Mouse (Mus musculus): ENCODE measurements at regions not wholly inside any gene's neighbourhood (a gene's known extent, or its start where the extent isn't known, plus 50 kb on each side); places are given as distances from the start of the nearest gene placed in this dataset.

DNA sequence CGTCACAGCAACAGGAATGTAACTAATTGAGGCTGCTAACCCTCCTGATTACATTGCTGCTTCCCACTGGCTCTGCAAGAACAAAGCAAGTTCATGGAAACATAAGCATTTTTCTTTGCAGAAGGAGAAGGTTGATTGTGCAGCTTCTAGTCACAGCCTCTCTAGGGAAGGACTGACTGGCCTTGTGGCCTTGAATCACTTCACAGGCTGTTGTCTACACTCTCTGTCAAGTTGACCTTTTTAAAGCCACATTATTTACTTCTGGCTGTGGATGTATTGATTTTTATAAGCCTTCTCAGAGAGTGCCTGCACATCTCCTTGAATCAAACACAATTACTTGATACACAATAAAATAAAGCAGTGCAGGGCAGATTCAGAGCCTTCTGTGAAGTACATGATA lies 251.8 kb upstream of the Myo3a start:
- no peaks in the 10 kb centered on the region for H3K9me3 ChIP-seq (ENCODE audit: control insufficient read depth, low read length)
- WGBS, result 38% methylated on average over 1 of the region's 1 CpGs
- H3K27ac ChIP-seq (ENCODE audit: low read length), result no peak overlapping the region
- H3K4me3 ChIP-seq (ENCODE audit: low read length), result no peak overlapping the region
- no peak for ATAC-seq
- no peaks in the 10 kb centered on the region for H3K4me1 ChIP-seq (ENCODE audit: control insufficient read depth, insufficient read depth, low read length)
- no peak overlapping the region for H3K4me2 ChIP-seq (ENCODE audit: low read depth, low read length)
- no peaks in the 10 kb centered on the region for H3K27me3 ChIP-seq (replicated peaks; ENCODE audit: control insufficient read depth, insufficient read depth, low read length)
- H3K36me3 ChIP-seq (ENCODE audit: control insufficient read depth, insufficient read depth, low read length), result no peaks in the 10 kb centered on the region
- no peak overlapping the region for H3K9ac ChIP-seq (ENCODE audit: low read depth, low read length)

DNA sequence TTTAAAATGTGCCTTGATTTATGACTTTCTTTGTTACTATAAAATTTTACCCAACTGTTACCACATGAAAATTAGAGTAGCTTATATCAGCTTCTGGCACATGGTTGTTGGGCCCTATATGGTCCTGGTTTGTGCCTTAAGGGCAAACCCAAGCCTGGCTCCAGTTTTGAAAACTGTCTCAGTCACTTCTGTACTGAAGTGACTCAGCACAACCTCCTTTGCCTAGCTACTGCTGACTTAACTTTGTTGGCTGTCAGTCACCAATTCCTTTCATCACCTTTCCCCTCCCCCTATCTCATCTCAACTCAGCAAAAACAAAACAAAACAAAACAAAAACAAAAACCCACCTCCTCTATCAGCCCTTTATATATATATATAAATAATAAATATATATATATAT lies 251.0 kb upstream of the Myo3a start:
- no peak overlapping the region for H3K27ac ChIP-seq (ENCODE audit: low read length)
- H3K36me3 ChIP-seq (ENCODE audit: control insufficient read depth, insufficient read depth, low read length), result no peaks in the 10 kb centered on the region
- no peak overlapping the region for H3K4me2 ChIP-seq (ENCODE audit: low read depth, low read length)
- H3K9ac ChIP-seq (ENCODE audit: low read depth, low read length), result no peak overlapping the region
- no peaks in the 10 kb centered on the region for H3K27me3 ChIP-seq (replicated peaks; ENCODE audit: control insufficient read depth, insufficient read depth, low read length)
- ATAC-seq, result no peak
- H3K4me3 ChIP-seq (ENCODE audit: low read length), result no peak overlapping the region
- no peaks in the 10 kb centered on the region for H3K9me3 ChIP-seq (ENCODE audit: control insufficient read depth, low read length)
- no peaks in the 10 kb centered on the region for H3K4me1 ChIP-seq (ENCODE audit: control insufficient read depth, insufficient read depth, low read length)

- H3K9ac ChIP-seq (ENCODE audit: low read depth, low read length), result no peak overlapping the region
- H3K4me1 ChIP-seq (ENCODE audit: control insufficient read depth, insufficient read depth, low read length), result no peaks in the 10 kb centered on the region
- H3K27ac ChIP-seq (ENCODE audit: low read length), result no peak overlapping the region
- 76% methylated on average over 2 of the region's 2 CpGs for WGBS
- H3K4me2 ChIP-seq (ENCODE audit: low read depth, low read length), result no peak overlapping the region
- H3K36me3 ChIP-seq (ENCODE audit: control insufficient read depth, insufficient read depth, low read length), result no peaks in the 10 kb centered on the region
- H3K9me3 ChIP-seq (ENCODE audit: control insufficient read depth, low read length), result no peaks in the 10 kb centered on the region
- ATAC-seq, result no peak
- no peaks in the 10 kb centered on the region for H3K27me3 ChIP-seq (replicated peaks; ENCODE audit: control insufficient read depth, insufficient read depth, low read length)
- H3K4me3 ChIP-seq (ENCODE audit: low read length), result no peak overlapping the region
These were observed 250.5 kb upstream of the Myo3a start for GRCm38 (mm10) chr2:21976831-21977230.

GRCm38 (mm10) chr2:21980177-21980576 lies 247.1 kb upstream of the Myo3a start:
- 67% methylated on average over 9 of the region's 9 CpGs for WGBS
- no peak overlapping the region for H3K27ac ChIP-seq (ENCODE audit: low read length)
- no peaks in the 10 kb centered on the region for H3K27me3 ChIP-seq (replicated peaks; ENCODE audit: control insufficient read depth, insufficient read depth, low read length)
- H3K4me1 ChIP-seq (ENCODE audit: control insufficient read depth, insufficient read depth, low read length), result no peaks in the 10 kb centered on the region
- H3K4me3 ChIP-seq (ENCODE audit: low read length), result no peak overlapping the region
- no peak for ATAC-seq
- no peak overlapping the region for H3K4me2 ChIP-seq (ENCODE audit: low read depth, low read length)
- no peaks in the 10 kb centered on the region for H3K9me3 ChIP-seq (ENCODE audit: control insufficient read depth, low read length)
- no peak overlapping the region for H3K9ac ChIP-seq (ENCODE audit: low read depth, low read length)
- H3K36me3 ChIP-seq (ENCODE audit: control insufficient read depth, insufficient read depth, low read length), result no peaks in the 10 kb centered on the region

DNA sequence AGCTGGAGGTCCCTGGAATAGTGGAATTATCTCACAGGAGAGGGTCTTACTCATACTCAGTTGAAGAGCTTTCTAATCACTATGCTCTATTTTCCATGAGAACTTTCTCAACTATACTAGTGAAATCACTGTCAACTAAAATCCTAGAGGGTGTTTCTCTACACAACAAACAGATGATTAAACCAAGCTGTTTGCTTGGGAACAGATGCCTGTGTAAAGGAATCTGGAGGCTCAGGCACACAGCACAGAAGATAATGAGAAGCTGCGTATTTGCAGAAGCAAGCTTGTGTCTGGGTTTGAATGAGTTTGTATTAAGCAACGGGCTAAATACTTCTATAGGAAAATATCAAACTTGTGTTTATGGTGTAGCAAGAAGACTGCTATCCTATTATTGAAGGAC lies 202.9 kb upstream of the Myo3a start:
- no peak overlapping the region for H3K4me2 ChIP-seq (ENCODE audit: low read depth, low read length)
- no peak for ATAC-seq
- no peak overlapping the region for H3K4me3 ChIP-seq (ENCODE audit: low read length)
- 64% methylated on average over 2 of the region's 2 CpGs for WGBS
- no peaks in the 10 kb centered on the region for H3K9me3 ChIP-seq (ENCODE audit: control insufficient read depth, low read length)
- H3K9ac ChIP-seq (ENCODE audit: low read depth, low read length), result no peak overlapping the region
- no peaks in the 10 kb centered on the region for H3K4me1 ChIP-seq (ENCODE audit: control insufficient read depth, insufficient read depth, low read length)
- no peaks in the 10 kb centered on the region for H3K27me3 ChIP-seq (replicated peaks; ENCODE audit: control insufficient read depth, insufficient read depth, low read length)
- H3K36me3 ChIP-seq (ENCODE audit: control insufficient read depth, insufficient read depth, low read length), result no peaks in the 10 kb centered on the region
- no peak overlapping the region for H3K27ac ChIP-seq (ENCODE audit: low read length)

GRCm38 (mm10) chr2:22026794-22027193 lies 200.5 kb upstream of the Myo3a start:
- no peaks in the 10 kb centered on the region for H3K27me3 ChIP-seq (replicated peaks; ENCODE audit: control insufficient read depth, insufficient read depth, low read length)
- H3K36me3 ChIP-seq (ENCODE audit: control insufficient read depth, insufficient read depth, low read length), result no peaks in the 10 kb centered on the region
- WGBS, result 87% methylated on average over 1 of the region's 1 CpGs
- H3K27ac ChIP-seq (ENCODE audit: low read length), result no peak overlapping the region
- no peak overlapping the region for H3K4me2 ChIP-seq (ENCODE audit: low read depth, low read length)
- H3K9me3 ChIP-seq (ENCODE audit: control insufficient read depth, low read length), result no peaks in the 10 kb centered on the region
- H3K9ac ChIP-seq (ENCODE audit: low read depth, low read length), result no peak overlapping the region
- H3K4me3 ChIP-seq (ENCODE audit: low read length), result no peak overlapping the region
- no peaks in the 10 kb centered on the region for H3K4me1 ChIP-seq (ENCODE audit: control insufficient read depth, insufficient read depth, low read length)
- ATAC-seq, result no peak

- Histone ChIP-seq H3K36me3 (ENCODE audit: control insufficient read depth, insufficient read depth, low read length) (no peaks in the 10 kb centered on the region), H3K9ac (ENCODE audit: low read depth, low read length) (no peak overlapping the region), H3K9me3 (ENCODE audit: control insufficient read depth, low read length) (no peaks in the 10 kb centered on the region), H3K4me3 (ENCODE audit: low read length) (no peak overlapping the region), H3K4me2 (ENCODE audit: low read depth, low read length) (no peak overlapping the region), H3K27me3 (replicated peaks; ENCODE audit: control insufficient read depth, insufficient read depth, low read length) (no peaks in the 10 kb centered on the region), H3K4me1 (ENCODE audit: control insufficient read depth, insufficient read depth, low read length) (no peaks in the 10 kb centered on the region), H3K27ac (ENCODE audit: low read length) (no peak overlapping the region)
- ATAC-seq, result no peak
- WGBS, result 70% methylated on average over 1 of the region's 1 CpGs
These were observed 198.7 kb upstream of the Myo3a start for GRCm38 (mm10) chr2:22028569-22028968.

GRCm38 (mm10) chr2:22029022-22029803 lies 198.1 kb upstream of the Myo3a start:
- H3K36me3 ChIP-seq (ENCODE audit: control insufficient read depth, insufficient read depth, low read length), result no peaks in the 10 kb centered on the region
- 58% methylated on average over 8 of the region's 8 CpGs for WGBS
- no peak for ATAC-seq
- H3K4me2 ChIP-seq (ENCODE audit: low read depth, low read length), result no peak overlapping the region
- no peak overlapping the region for H3K9ac ChIP-seq (ENCODE audit: low read depth, low read length)
- no peaks in the 10 kb centered on the region for H3K27me3 ChIP-seq (replicated peaks; ENCODE audit: control insufficient read depth, insufficient read depth, low read length)
- H3K9me3 ChIP-seq (ENCODE audit: control insufficient read depth, low read length), result no peaks in the 10 kb centered on the region
- no peaks in the 10 kb centered on the region for H3K4me1 ChIP-seq (ENCODE audit: control insufficient read depth, insufficient read depth, low read length)
- no peak overlapping the region for H3K4me3 ChIP-seq (ENCODE audit: low read length)
- no peak overlapping the region for H3K27ac ChIP-seq (ENCODE audit: low read length)

DNA sequence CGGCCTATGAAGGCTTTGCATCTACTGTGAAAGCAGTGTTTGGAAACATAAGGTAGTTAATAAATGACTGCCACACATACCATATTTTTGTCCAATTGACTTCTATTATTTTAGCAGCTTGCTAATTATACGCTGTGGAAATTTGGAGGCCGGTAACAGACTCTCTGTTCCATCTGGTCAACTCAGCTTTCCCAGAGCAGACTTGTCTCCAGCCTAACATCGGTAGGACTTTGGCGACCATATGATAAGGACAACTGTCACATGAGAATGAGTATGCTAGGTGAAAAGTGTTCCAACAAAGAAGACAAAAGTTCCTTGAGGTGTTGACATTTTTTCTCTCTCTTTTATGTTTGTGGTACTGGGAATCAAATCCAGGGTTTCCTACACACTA lies 197.5 kb upstream of the Myo3a start:
- Histone ChIP-seq H3K4me2 (ENCODE audit: low read depth, low read length) (no peak overlapping the region), H3K4me3 (ENCODE audit: low read length) (no peak overlapping the region), H3K9me3 (ENCODE audit: control insufficient read depth, low read length) (no peaks in the 10 kb centered on the region), H3K36me3 (ENCODE audit: control insufficient read depth, insufficient read depth, low read length) (no peaks in the 10 kb centered on the region), H3K27me3 (replicated peaks; ENCODE audit: control insufficient read depth, insufficient read depth, low read length) (no peaks in the 10 kb centered on the region), H3K4me1 (ENCODE audit: control insufficient read depth, insufficient read depth, low read length) (no peaks in the 10 kb centered on the region), H3K27ac (ENCODE audit: low read length) (no peak overlapping the region), H3K9ac (ENCODE audit: low read depth, low read length) (no peak overlapping the region)
- ATAC-seq, result no peak
- WGBS, result 84% methylated on average over 5 of the region's 5 CpGs

- no peaks in the 10 kb centered on the region for H3K27me3 ChIP-seq (replicated peaks; ENCODE audit: control insufficient read depth, insufficient read depth, low read length)
- ATAC-seq, result no peak
- H3K27ac ChIP-seq (ENCODE audit: low read length), result no peak overlapping the region
- H3K4me2 ChIP-seq (ENCODE audit: low read depth, low read length), result no peak overlapping the region
- WGBS, result 69% methylated on average over 2 of the region's 2 CpGs
- H3K4me1 ChIP-seq (ENCODE audit: control insufficient read depth, insufficient read depth, low read length), result no peaks in the 10 kb centered on the region
- H3K36me3 ChIP-seq (ENCODE audit: control insufficient read depth, insufficient read depth, low read length), result no peaks in the 10 kb centered on the region
- no peaks in the 10 kb centered on the region for H3K9me3 ChIP-seq (ENCODE audit: control insufficient read depth, low read length)
- no peak overlapping the region for H3K4me3 ChIP-seq (ENCODE audit: low read length)
- H3K9ac ChIP-seq (ENCODE audit: low read depth, low read length), result no peak overlapping the region
These were observed 190.5 kb upstream of the Myo3a start for GRCm38 (mm10) chr2:22036841-22037240.

Measured in intestine, embryonic 16.5 days (tissue).